Mouse (Mus musculus) hematopoietic stem cell, adult 5-6 weeks (primary cell): ENCODE data around the gene Olfr1461. TPM values are rescaled to one million over a fixed set of nuclear protein-coding genes. Genes with fewer than 3 reads are reported as not detected.

Experiments used
- ATAC-seq, 2 experiments: fragments of 125-278 bp in 1 of 2; replicated peaks in 1 of 2; 2 replicates each; pipeline ENCODE4 v1.8.0; 2016 to 2017; ENCODE audit warnings: inconsistent platforms in 2 of 2, mild to moderate bottlenecking in 2 of 2, moderate number of reproducible peaks in 2 of 2, low read depth in 1 of 2, moderate TSS enrichment in 1 of 2; ENCODE audit not compliant: low FRiP score in 2 of 2, poor library complexity in 2 of 2, severe bottlenecking in 2 of 2, insufficient read depth in 1 of 2, low TSS enrichment in 1 of 2
- total RNA-seq: library from RNA; stranded (forward); fragments of 172-1452, 232-1000 nt; gene quantifications from 2 replicates; pipeline ENCODE4 v1.2.3, GENCODE M21; 2017

Olfr1461 gene
- total RNA-seq: not detected in 2 replicates

DNA sequence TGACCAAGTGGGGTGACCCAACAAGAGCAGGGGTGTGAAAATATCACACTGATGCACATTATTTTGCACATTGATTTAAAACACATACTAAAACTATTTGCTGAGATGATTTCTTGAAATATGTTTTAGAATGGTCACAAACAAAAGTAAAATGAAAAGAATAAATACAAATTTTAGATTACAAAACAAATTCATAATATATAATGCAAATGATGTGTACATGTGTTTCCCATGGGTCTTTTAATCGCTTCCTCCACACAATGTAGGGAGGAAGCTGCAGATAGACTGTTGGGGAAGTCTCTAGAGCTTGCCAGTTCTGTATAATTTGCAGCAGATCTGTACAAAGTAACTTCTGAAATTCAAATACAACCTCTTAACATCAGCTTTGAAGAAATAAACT, at the start of gene Olfr1461:
Olfr1461 (plus strand) TSS at position 301 of the 400 bp plus-strand sequence.
- no peak for ATAC-seq

DNA sequence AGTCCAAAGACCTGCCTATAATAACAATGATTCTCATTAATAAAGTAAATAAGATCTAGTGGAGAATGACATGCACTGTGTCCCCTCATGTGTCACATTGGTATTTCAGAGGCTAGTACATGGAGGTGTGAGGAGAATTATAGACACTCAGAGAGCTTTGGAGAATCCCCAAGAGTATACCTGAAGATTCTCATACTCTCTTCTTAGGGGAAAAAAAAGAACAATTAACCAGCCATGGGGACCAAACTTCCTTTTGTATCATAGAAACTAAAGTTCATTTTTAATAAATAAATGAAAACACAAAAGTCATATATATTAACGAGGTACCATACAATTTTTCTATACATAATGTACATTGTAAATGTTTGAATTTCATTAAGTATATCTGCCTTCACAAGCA, 13.4 kb upstream of the Olfr1461 start, which contains the start of gene Olfr1459:
Olfr1459 (minus strand) TSS at position 101 of the 400 bp plus-strand sequence.
- no peak for ATAC-seq

DNA sequence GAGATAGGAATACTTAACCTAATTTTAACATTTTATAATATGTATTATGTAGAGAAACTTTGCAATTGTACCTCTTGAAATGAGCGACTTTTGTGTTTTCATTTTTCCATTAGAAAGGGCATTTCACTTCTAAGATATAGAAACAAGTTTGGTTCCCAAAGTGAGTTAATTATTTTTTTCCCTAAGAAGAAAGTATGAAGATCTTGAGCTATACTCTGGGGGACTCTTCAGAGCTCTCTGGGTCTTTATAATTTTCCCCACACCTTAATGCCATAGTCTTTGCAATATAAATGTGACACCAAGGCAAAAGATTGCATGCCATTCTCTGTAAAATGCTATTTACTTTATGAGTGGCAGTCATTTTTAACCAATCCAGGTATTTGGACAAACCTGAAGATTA, 22.6 kb downstream of the Olfr1461 start, which contains the start of gene Olfr1462:
Olfr1462 (plus strand) TSS at position 301 of the 400 bp plus-strand sequence.
- ATAC-seq: no peak

Other genes starting within 250 kb of the Olfr1461 start
- gene Olfr1448, start 238.6 kb upstream of the Olfr1461 start, total RNA-seq: not detected in 2 replicates
- not detected in 2 replicates for gene Olfr1449, start 232.2 kb upstream of the Olfr1461 start, total RNA-seq
- gene Olfr1450, start 212.7 kb upstream of the Olfr1461 start, total RNA-seq: not detected in 2 replicates
- gene Olfr1451, start 168.0 kb upstream of the Olfr1461 start, total RNA-seq: not detected in 2 replicates
- not detected in 2 replicates for gene Olfr1453, start 134.7 kb upstream of the Olfr1461 start, total RNA-seq
- gene Olfr1454, start 102.4 kb upstream of the Olfr1461 start, total RNA-seq: not detected in 2 replicates
- not detected in 2 replicates for gene Olfr1457, start 65.1 kb upstream of the Olfr1461 start, total RNA-seq
- not detected in 2 replicates for gene Olfr1458, start 56.2 kb upstream of the Olfr1461 start, total RNA-seq
- not detected in 2 replicates for gene Olfr1459, start 13.5 kb upstream of the Olfr1461 start, total RNA-seq
- not detected in 2 replicates for gene Olfr1462, start 22.7 kb downstream of the Olfr1461 start, total RNA-seq
- not detected in 2 replicates for gene Olfr1463, start 68.3 kb downstream of the Olfr1461 start, total RNA-seq
- gene Olfr1465, start 152.5 kb downstream of the Olfr1461 start, total RNA-seq: not detected in 2 replicates
- gene Olfr1466, start 175.9 kb downstream of the Olfr1461 start, total RNA-seq: not detected in 2 replicates
- gene Olfr1467, start 199.2 kb downstream of the Olfr1461 start, total RNA-seq: not detected in 2 replicates
- not detected in 2 replicates for gene Olfr1469, start 244.8 kb downstream of the Olfr1461 start, total RNA-seq